16 mouse cellular contexts compared by ENCODE assay signal in genomic region chr7:138271328-138271727, GRCm38 (mm10).
"Had no signal": no experiment of that assay in that cellular context is flagged by ENCODE, and none has a peak within 500 bp of the region (broad histone marks: within the 10 kb centered on the region; RNA-seq: fewer than 3 reads in every experiment).

No protein-coding gene starts in this region.

- H3K36me3 ChIP-seq: limb, embryonic 10.5 days; limb, embryonic 13.5 days; liver, embryonic 12.5 days; liver, embryonic 15.5 days; lung, embryonic 15.5 days had no signal

- H3K4me2 ChIP-seq: limb, embryonic 13.5 days; liver, embryonic 12.5 days; liver, embryonic 15.5 days; lung, embryonic 15.5 days had no signal

- DNase-seq: kidney, adult 2 months; kidney, postnatal 25 days; layer of hippocampus, adult 9-11 months; liver; lung, adult 18-20 months; lung, postnatal 10 days; lung, postnatal 36 days; thymus, adult 18-20 months; thymus, postnatal 36 days had no signal

- ATAC-seq: liver, embryonic 12.5 days had no signal

- H3K27ac ChIP-seq: kidney, postnatal 0 days; layer of hippocampus, adult 2 months; limb, embryonic 10.5 days; limb, embryonic 13.5 days; liver, embryonic 12.5 days; liver, embryonic 15.5 days; lung, embryonic 15.5 days had no signal

- H3K27me3 ChIP-seq: liver, embryonic 12.5 days; liver, embryonic 15.5 days; lung, embryonic 15.5 days had no signal

- H3K4me3 ChIP-seq: layer of hippocampus, adult 2 months; limb, embryonic 10.5 days; limb, embryonic 13.5 days; liver, embryonic 12.5 days; liver, embryonic 15.5 days; lung, embryonic 15.5 days had no signal

- H3K9me3 ChIP-seq: limb, embryonic 10.5 days; limb, embryonic 13.5 days; liver, embryonic 12.5 days; liver, embryonic 15.5 days; lung, embryonic 15.5 days had no signal

- H3K9ac ChIP-seq: limb, embryonic 13.5 days; liver, embryonic 12.5 days; liver, embryonic 15.5 days; lung, embryonic 15.5 days had no signal

- H3K4me1 ChIP-seq: liver, embryonic 12.5 days; liver, embryonic 15.5 days; lung, embryonic 15.5 days had no signal
